Mouse (Mus musculus) Muller cell, postnatal 12 days (primary cell): ENCODE data around the gene Tsks.

ENCODE experiments used
- DNase-seq: peaks from one replicate; pipeline ENCODE4 v3.0.0-alpha.2; 2015; ENCODE audit errors: inconsistent ontology term

The Tsks gene

GRCm38 (mm10) chr7:44978300-44978699 is 35.3 kb downstream of the Tsks start:
- no peak for DNase-seq

- DNase-seq, result no peak
These were observed 38.5 kb downstream of the Tsks start for GRCm38 (mm10) chr7:44981539-44981938.

- peak; percentile 73 for DNase-seq
These were observed 40.1 kb downstream of the Tsks start for GRCm38 (mm10) chr7:44983085-44983484.

- DNase-seq, result no peak
These were observed 41.2 kb downstream of the Tsks start for GRCm38 (mm10) chr7:44983944-44984832.

GRCm38 (mm10) chr7:44984833-44985164 is 41.8 kb downstream of the Tsks start:
- DNase-seq, result no peak

- DNase-seq, result peak; percentile 88
These were observed 42.7 kb downstream of the Tsks start for GRCm38 (mm10) chr7:44985595-44986191.

- peak; percentile 99 for DNase-seq
These were observed 43.3 kb downstream of the Tsks start, which contains the start of gene Prmt1 for GRCm38 (mm10) chr7:44986192-44986878. TSS of gene Prmt1 (minus strand) at chr7:44986568.

GRCm38 (mm10) chr7:44986879-44987718 is 44.1 kb downstream of the Tsks start:
- no peak for DNase-seq

- DNase-seq, result no peak
These were observed 53.7 kb downstream of the Tsks start for GRCm38 (mm10) chr7:44996672-44997071.

GRCm38 (mm10) chr7:44997231-44997939 is 54.4 kb downstream of the Tsks start, which contains the start of gene Irf3:
TSS of gene Irf3 (plus strand) at chr7:44997648.
- DNase-seq, result peak; percentile 96

- no peak for DNase-seq
These were observed 55.0 kb downstream of the Tsks start for GRCm38 (mm10) chr7:44997940-44998428.

- peak; percentile 68 for DNase-seq
These were observed 55.5 kb downstream of the Tsks start, which contains the start of gene Bcl2l12 for GRCm38 (mm10) chr7:44998501-44998955. TSS of gene Bcl2l12 (minus strand) at chr7:44998712.

- DNase-seq, result no peak
These were observed 56.7 kb downstream of the Tsks start for GRCm38 (mm10) chr7:44999753-45000152.

- no peak for DNase-seq
These were observed 57.6 kb downstream of the Tsks start for GRCm38 (mm10) chr7:45000539-45001114.

GRCm38 (mm10) chr7:45002440-45002839 is 59.4 kb downstream of the Tsks start:
- DNase-seq, result peak; percentile 41

GRCm38 (mm10) chr7:45004546-45004945 is 61.5 kb downstream of the Tsks start:
- no peak for DNase-seq

GRCm38 (mm10) chr7:45005321-45005992 is 62.5 kb downstream of the Tsks start:
- DNase-seq, result no peak

- no peak for DNase-seq
These were observed 63.5 kb downstream of the Tsks start for GRCm38 (mm10) chr7:45006503-45006902.

- DNase-seq, result no peak
These were observed 64.1 kb downstream of the Tsks start for GRCm38 (mm10) chr7:45007141-45007540.
